Mouse (Mus musculus): ENCODE measurements around the gene St13. TPM values are rescaled to one million over a fixed set of nuclear protein-coding genes. Genes with fewer than 3 reads are reported as not detected.
A peak's percentile ranks its signal among the peaks of the same experiment; 100 is the strongest.

Gene St13
- 154 and 156 TPM in 2 replicates for polyA plus RNA-seq (2015; fragmentation: Nextera tagmentation; extraction: Ambion mirVana)

- peak; percentile 100 for ATAC-seq
- WGBS, result under 1% methylated on average over 50 of the region's 50 CpGs
- Histone ChIP-seq H3K9me3 (ENCODE audit: control insufficient read depth, low read length) (no peaks in the 10 kb centered on the region), H3K36me3 (ENCODE audit: control insufficient read depth, insufficient read depth, low read length) (no peaks in the 10 kb centered on the region), H3K4me2 (ENCODE audit: low read depth, low read length) (peak within 1 kb of the TSS; percentile 62), H3K27me3 (replicated peaks; ENCODE audit: control insufficient read depth, insufficient read depth, low read length) (no peaks in the 10 kb centered on the region), H3K4me1 (ENCODE audit: control insufficient read depth, insufficient read depth, low read length) (peaks cover 14% of the 10 kb centered on the region), H3K9ac (ENCODE audit: low read depth, low read length) (peak within 1 kb of the TSS; percentile 98), H3K4me3 (ENCODE audit: low read length) (peak within 1 kb of the TSS; percentile 99), H3K27ac (ENCODE audit: low read length) (peak within 1 kb of the TSS; percentile 86)
Measured at GRCm38 (mm10) chr15:81399638-81400315, at the start of gene St13, which contains the start of gene Xpnpep3. Gene St13, minus strand, starts transcription at chr15:81400077. Gene Xpnpep3, plus strand, starts transcription at chr15:81400138.

DNA sequence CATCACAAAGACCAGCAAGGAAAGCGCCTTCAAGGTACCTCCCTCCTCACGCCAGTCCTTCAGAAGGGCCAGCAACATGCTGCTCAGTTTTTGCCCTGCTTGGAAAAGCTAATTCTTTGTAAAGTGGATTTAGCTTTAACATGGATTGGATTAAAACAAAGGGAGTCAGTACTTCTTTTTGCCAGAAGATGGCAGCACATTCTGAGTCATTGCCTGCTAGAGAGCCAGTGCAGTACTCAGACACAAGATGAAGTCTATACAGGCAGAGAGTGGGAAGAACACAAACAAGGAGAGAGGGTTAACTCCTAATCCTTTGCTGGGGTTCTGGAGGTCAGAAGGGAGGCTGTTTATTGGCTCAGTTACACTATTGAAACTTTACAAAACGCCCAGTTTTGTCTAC, 48.6 kb upstream of the St13 start:
- 41% methylated on average over 3 of the region's 3 CpGs for WGBS
- H3K36me3 ChIP-seq (ENCODE audit: control insufficient read depth, insufficient read depth, low read length), result peaks cover 2% of the 10 kb centered on the region; the same call in 1 of the 2 replicates
- no peaks in the 10 kb centered on the region for H3K9me3 ChIP-seq (ENCODE audit: control insufficient read depth, low read length)
- no peak overlapping the region for H3K4me3 ChIP-seq (ENCODE audit: low read length)
- no peaks in the 10 kb centered on the region for H3K27me3 ChIP-seq (replicated peaks; ENCODE audit: control insufficient read depth, insufficient read depth, low read length)
- no peak overlapping the region for H3K4me2 ChIP-seq (ENCODE audit: low read depth, low read length)
- peak; percentile 70 for ATAC-seq
- no peak overlapping the region for H3K27ac ChIP-seq (ENCODE audit: low read length)
- H3K9ac ChIP-seq (ENCODE audit: low read depth, low read length), result no peak overlapping the region
- H3K4me1 ChIP-seq (ENCODE audit: control insufficient read depth, insufficient read depth, low read length), result no peaks in the 10 kb centered on the region

GRCm38 (mm10) chr15:81439236-81439635, 39.4 kb upstream of the St13 start:
- Histone ChIP-seq H3K27ac (ENCODE audit: low read length) (no peak overlapping the region), H3K27me3 (replicated peaks; ENCODE audit: control insufficient read depth, insufficient read depth, low read length) (no peaks in the 10 kb centered on the region), H3K4me2 (ENCODE audit: low read depth, low read length) (no peak overlapping the region), H3K4me3 (ENCODE audit: low read length) (no peak overlapping the region), H3K4me1 (ENCODE audit: control insufficient read depth, insufficient read depth, low read length) (no peaks in the 10 kb centered on the region), H3K36me3 (ENCODE audit: control insufficient read depth, insufficient read depth, low read length) (no peaks in the 10 kb centered on the region), H3K9me3 (ENCODE audit: control insufficient read depth, low read length) (no peaks in the 10 kb centered on the region), H3K9ac (ENCODE audit: low read depth, low read length) (no peak overlapping the region)
- ATAC-seq, result no peak

DNA sequence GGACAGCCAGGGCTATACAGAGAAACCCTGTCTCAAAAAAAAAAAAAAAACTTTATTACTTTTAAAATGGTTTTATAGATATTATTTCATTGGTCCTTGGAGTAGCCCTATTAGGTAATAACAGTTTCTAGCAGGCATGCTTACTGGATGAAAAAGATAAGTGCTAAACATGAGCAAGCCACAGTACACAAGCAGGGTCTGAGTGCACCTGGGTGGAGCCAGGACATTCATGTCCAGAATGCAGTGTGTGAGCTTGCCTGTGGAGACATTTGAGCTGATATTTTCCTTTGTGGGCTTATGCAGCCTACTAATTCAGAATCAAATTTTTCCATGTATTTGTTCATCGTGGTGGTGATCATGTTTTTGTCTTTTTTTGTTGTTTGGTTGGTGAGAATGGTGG, 38.5 kb upstream of the St13 start:
- Histone ChIP-seq H3K4me2 (ENCODE audit: low read depth, low read length) (no peak overlapping the region), H3K27me3 (replicated peaks; ENCODE audit: control insufficient read depth, insufficient read depth, low read length) (no peaks in the 10 kb centered on the region), H3K36me3 (ENCODE audit: control insufficient read depth, insufficient read depth, low read length) (no peaks in the 10 kb centered on the region), H3K4me3 (ENCODE audit: low read length) (no peak overlapping the region), H3K9ac (ENCODE audit: low read depth, low read length) (no peak overlapping the region), H3K4me1 (ENCODE audit: control insufficient read depth, insufficient read depth, low read length) (no peaks in the 10 kb centered on the region), H3K27ac (ENCODE audit: low read length) (no peak overlapping the region), H3K9me3 (ENCODE audit: control insufficient read depth, low read length) (no peaks in the 10 kb centered on the region)
- WGBS, result 89% methylated on average over 1 of the region's 1 CpGs
- ATAC-seq, result no peak

GRCm38 (mm10) chr15:81431195-81431594, 31.3 kb upstream of the St13 start:
- 71% methylated on average over 1 of the region's 1 CpGs for WGBS
- no peaks in the 10 kb centered on the region for H3K9me3 ChIP-seq (ENCODE audit: control insufficient read depth, low read length)
- no peaks in the 10 kb centered on the region for H3K27me3 ChIP-seq (replicated peaks; ENCODE audit: control insufficient read depth, insufficient read depth, low read length)
- H3K4me3 ChIP-seq (ENCODE audit: low read length), result no peak overlapping the region
- H3K36me3 ChIP-seq (ENCODE audit: control insufficient read depth, insufficient read depth, low read length), result 0 out of 2 replicates have a peak, but pooled peaks cover 3% of the 10 kb centered on the region
- no peak overlapping the region for H3K4me2 ChIP-seq (ENCODE audit: low read depth, low read length)
- H3K9ac ChIP-seq (ENCODE audit: low read depth, low read length), result no peak overlapping the region
- H3K27ac ChIP-seq (ENCODE audit: low read length), result no peak overlapping the region
- H3K4me1 ChIP-seq (ENCODE audit: control insufficient read depth, insufficient read depth, low read length), result no peaks in the 10 kb centered on the region
- ATAC-seq, result no peak

GRCm38 (mm10) chr15:81427947-81428346, 28.1 kb upstream of the St13 start:
- 72% methylated on average over 2 of the region's 2 CpGs for WGBS
- Histone ChIP-seq H3K4me2 (ENCODE audit: low read depth, low read length) (no peak overlapping the region), H3K27ac (ENCODE audit: low read length) (no peak overlapping the region), H3K9me3 (ENCODE audit: control insufficient read depth, low read length) (no peaks in the 10 kb centered on the region), H3K36me3 (ENCODE audit: control insufficient read depth, insufficient read depth, low read length) (0 out of 2 replicates have a peak, but pooled peaks cover 3% of the 10 kb centered on the region), H3K4me1 (ENCODE audit: control insufficient read depth, insufficient read depth, low read length) (no peaks in the 10 kb centered on the region), H3K27me3 (replicated peaks; ENCODE audit: control insufficient read depth, insufficient read depth, low read length) (no peaks in the 10 kb centered on the region), H3K9ac (ENCODE audit: low read depth, low read length) (no peak overlapping the region), H3K4me3 (ENCODE audit: low read length) (no peak overlapping the region)
- ATAC-seq, result no peak

GRCm38 (mm10) chr15:81425311-81425710, 25.4 kb upstream of the St13 start:
- Histone ChIP-seq H3K9me3 (ENCODE audit: control insufficient read depth, low read length) (no peaks in the 10 kb centered on the region), H3K27ac (ENCODE audit: low read length) (no peak overlapping the region), H3K36me3 (ENCODE audit: control insufficient read depth, insufficient read depth, low read length) (no peaks in the 10 kb centered on the region), H3K4me3 (ENCODE audit: low read length) (no peak overlapping the region), H3K4me2 (ENCODE audit: low read depth, low read length) (no peak overlapping the region), H3K4me1 (ENCODE audit: control insufficient read depth, insufficient read depth, low read length) (no peaks in the 10 kb centered on the region), H3K27me3 (replicated peaks; ENCODE audit: control insufficient read depth, insufficient read depth, low read length) (no peaks in the 10 kb centered on the region), H3K9ac (ENCODE audit: low read depth, low read length) (no peak overlapping the region)
- 81% methylated on average over 3 of the region's 3 CpGs for WGBS
- no peak for ATAC-seq

- H3K4me1 ChIP-seq (ENCODE audit: control insufficient read depth, insufficient read depth, low read length), result no peaks in the 10 kb centered on the region
- H3K9ac ChIP-seq (ENCODE audit: low read depth, low read length), result no peak overlapping the region
- no peaks in the 10 kb centered on the region for H3K9me3 ChIP-seq (ENCODE audit: control insufficient read depth, low read length)
- H3K27ac ChIP-seq (ENCODE audit: low read length), result peak overlapping the region; percentile 90
- 54% methylated on average over 7 of the region's 7 CpGs for WGBS
- ATAC-seq, result peak; percentile 39; the same call in 1 of the 2 replicates
- peak overlapping the region; percentile 15 for H3K4me3 ChIP-seq (ENCODE audit: low read length)
- H3K36me3 ChIP-seq (ENCODE audit: control insufficient read depth, insufficient read depth, low read length), result no peaks in the 10 kb centered on the region
- peak overlapping the region; percentile 38 for H3K4me2 ChIP-seq (ENCODE audit: low read depth, low read length)
- no peaks in the 10 kb centered on the region for H3K27me3 ChIP-seq (replicated peaks; ENCODE audit: control insufficient read depth, insufficient read depth, low read length)
Measured at GRCm38 (mm10) chr15:81422156-81422681, 22.3 kb upstream of the St13 start.

GRCm38 (mm10) chr15:81421454-81421853, 21.6 kb upstream of the St13 start:
- no peaks in the 10 kb centered on the region for H3K27me3 ChIP-seq (replicated peaks; ENCODE audit: control insufficient read depth, insufficient read depth, low read length)
- 41% methylated on average over 1 of the region's 1 CpGs for WGBS
- H3K4me3 ChIP-seq (ENCODE audit: low read length), result no peak overlapping the region
- no peak overlapping the region for H3K9ac ChIP-seq (ENCODE audit: low read depth, low read length)
- H3K4me2 ChIP-seq (ENCODE audit: low read depth, low read length), result no peak overlapping the region
- H3K9me3 ChIP-seq (ENCODE audit: control insufficient read depth, low read length), result no peaks in the 10 kb centered on the region
- H3K36me3 ChIP-seq (ENCODE audit: control insufficient read depth, insufficient read depth, low read length), result no peaks in the 10 kb centered on the region
- 0 out of 2 replicates have a peak, but pooled peaks cover 2% of the 10 kb centered on the region for H3K4me1 ChIP-seq (ENCODE audit: control insufficient read depth, insufficient read depth, low read length)
- H3K27ac ChIP-seq (ENCODE audit: low read length), result peak overlapping the region; percentile 38
- 0 out of 2 replicates have a peak, but pooled peaks have one; percentile 51 for ATAC-seq
